Mouse (Mus musculus) heart, postnatal 0 days (tissue): Measurements from ENCODE around the gene Ccdc91. TPM values are rescaled to one million over a fixed set of nuclear protein-coding genes. Genes with fewer than 3 reads are reported as not detected.

Experiments used
- ATAC-seq: fragments of 200-750 bp; cut with Nextera tagmentation; 2 replicates; pipeline ENCODE4 v1.8.0; 2017; ENCODE audit warnings: low read depth, moderate number of reproducible peaks, moderate library complexity; ENCODE audit not compliant: insufficient read depth
- DNase-seq: peaks from one replicate; pipeline ENCODE4 v3.0.0-alpha.2; 2016; ENCODE audit warnings: low spot score
- H3K27ac ChIP-seq: fragments of 300-500 bp; sonication (generic); 2 replicates; pipeline ENCODE4 v1.5.1; 2014; ENCODE audit warnings: low read depth, mild to moderate bottlenecking
- H3K27me3 ChIP-seq: fragments of 300-500 bp; sonication (generic); 2 replicates; pipeline ENCODE4 v1.6.1; 2014; ENCODE audit warnings: low read length, mixed read lengths; ENCODE audit not compliant: control insufficient read depth, insufficient read depth
- H3K36me3 ChIP-seq: fragments of 300-500 bp; sonication (generic); replicated peaks from 2 replicates; pipeline ENCODE4 v1.6.1; 2014; ENCODE audit warnings: low read length, mixed read lengths; ENCODE audit not compliant: control insufficient read depth, insufficient read depth
- H3K4me1 ChIP-seq: fragments of 300-500 bp; sonication (generic); 2 replicates; pipeline ENCODE4 v1.6.1; 2014; ENCODE audit warnings: antibody characterized with exemption; ENCODE audit not compliant: control insufficient read depth, insufficient read depth
- H3K4me2 ChIP-seq: fragments of 300-500 bp; sonication (generic); 2 replicates; pipeline ENCODE4 v1.6.1; 2014; ENCODE audit warnings: low read depth, mild to moderate bottlenecking, low read length, moderate library complexity
- H3K4me3 ChIP-seq: fragments of 300-500 bp; sonication (generic); 2 replicates; pipeline ENCODE4 v1.5.1; 2014; ENCODE audit warnings: low read depth, low read length
- H3K9ac ChIP-seq: fragments of 300-500 bp; sonication (generic); replicated peaks from 2 replicates; pipeline ENCODE4 v1.6.1; 2014; ENCODE audit warnings: low read depth, low read length, mixed read lengths
- H3K9me3 ChIP-seq: fragments of 300-500 bp; sonication (generic); replicated peaks from 2 replicates; pipeline ENCODE4 v1.6.1; 2016; ENCODE audit warnings: low read length; ENCODE audit not compliant: control insufficient read depth
- CTCF ChIP-seq: IDR thresholded peaks from 2 replicates; pipeline ENCODE4 v1.5.1; 2016; ENCODE audit warnings: antibody characterized with exemption, control low read depth, low read depth
- EP300 ChIP-seq: IDR thresholded peaks from 2 replicates; pipeline ENCODE4 v1.6.1; 2016; ENCODE audit warnings: antibody characterized with exemption, low read depth
- WGBS: fragments of 180-500 bp; shearing (Covaris S2); extraction: QIAGEN DNeasy Blood & Tissue Kit; methylation state at CpG from one replicate; pipeline ENCODE4 v1.1.7; 2014; 5-methylcytosine and 5-hydroxymethylcytosine counted together
- polyA plus RNA-seq: library from polyadenylated mRNA; unstranded; fragments of >200 nt; fragmentation: Nextera tagmentation; extraction: Ambion mirVana; gene quantifications from 2 replicates; pipeline ENCODE4 v1.2.1, GENCODE M21; 2015
- total RNA-seq: library from RNA; depleted of rRNA; stranded (reverse); fragments of >200 nt; gene quantifications from 2 replicates; pipeline ENCODE4 v1.2.3, GENCODE M21; 2014; ENCODE audit warnings: low replicate concordance

Ccdc91 gene
- total and polyA plus RNA-seq, 2 experiments from 2014 or later, result 19.0 to 25.8 TPM

- ATAC-seq, result no peak
- Histone ChIP-seq H3K36me3 (no peaks in the 10 kb centered on the region), H3K4me1 (peaks cover 6% of the 10 kb centered on the region; the same call in 1 of the 2 replicates), H3K27me3 (no peaks in the 10 kb centered on the region), H3K4me2 (no peak overlapping the region), H3K9ac (no peak overlapping the region), H3K4me3 (no peak overlapping the region), H3K9me3 (no peaks in the 10 kb centered on the region), H3K27ac (peak overlapping the region; percentile 55)
- WGBS, result 81% methylated on average over 6 of the region's 6 CpGs
- DNase-seq, result no peak
- TF ChIP-seq EP300, result no peak
- no peak for TF ChIP-seq CTCF
These were observed 31.6 kb downstream of the Ccdc91 start for GRCm38 (mm10) chr6:147507186-147507585.

- no peak overlapping the region for H3K9ac ChIP-seq
- no peaks in the 10 kb centered on the region for H3K36me3 ChIP-seq
- peaks cover 4% of the 10 kb centered on the region; the same call in 1 of the 2 replicates for H3K4me1 ChIP-seq
- H3K4me2 ChIP-seq, result no peak overlapping the region
- no peaks in the 10 kb centered on the region for H3K9me3 ChIP-seq
- H3K4me3 ChIP-seq, result no peak overlapping the region
- TF ChIP-seq EP300 (no peak), CTCF (no peak)
- H3K27ac ChIP-seq, result no peak overlapping the region
- no peak for DNase-seq
- no peaks in the 10 kb centered on the region for H3K27me3 ChIP-seq
- no peak for ATAC-seq
- 93% methylated on average over 2 of the region's 2 CpGs for WGBS
These were observed 34.9 kb downstream of the Ccdc91 start for GRCm38 (mm10) chr6:147510516-147510915.

GRCm38 (mm10) chr6:147517909-147518308, 42.3 kb downstream of the Ccdc91 start:
- 80% methylated on average over 8 of the region's 8 CpGs for WGBS
- 0 out of 2 replicates have a peak, but pooled peaks cover 5% of the 10 kb centered on the region for H3K36me3 ChIP-seq

DNA sequence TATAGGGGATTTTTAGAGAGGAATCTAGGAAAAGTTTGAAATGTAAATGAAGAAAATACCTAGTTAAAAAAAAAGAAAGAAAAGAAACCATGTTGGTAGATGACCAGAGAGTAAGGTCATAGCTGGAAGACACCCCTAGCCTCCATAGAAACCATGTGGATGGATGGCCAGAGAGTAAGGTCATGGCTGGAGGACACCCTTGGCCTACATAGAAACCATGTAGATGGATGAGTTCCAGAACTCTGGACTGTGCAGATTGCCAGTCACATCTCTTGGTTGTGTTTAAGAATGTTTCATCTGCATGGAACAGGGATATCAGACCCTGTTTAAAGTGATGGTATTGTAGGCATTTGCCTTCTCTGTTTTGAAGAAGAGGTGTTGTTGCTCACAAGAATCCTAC, 49.6 kb downstream of the Ccdc91 start:
- no peaks in the 10 kb centered on the region for H3K9me3 ChIP-seq
- H3K4me1 ChIP-seq, result no peaks in the 10 kb centered on the region
- H3K4me2 ChIP-seq, result no peak overlapping the region
- no peaks in the 10 kb centered on the region for H3K36me3 ChIP-seq
- no peak overlapping the region for H3K27ac ChIP-seq
- DNase-seq (no peak), ATAC-seq (no peak)
- no peaks in the 10 kb centered on the region for H3K27me3 ChIP-seq
- no peak overlapping the region for H3K9ac ChIP-seq
- H3K4me3 ChIP-seq, result no peak overlapping the region
- no peak for TF ChIP-seq EP300

More at GRCm38 (mm10) chr6:147517909-147518308, 42.3 kb downstream of the Ccdc91 start:
- no peak overlapping the region for H3K4me2 ChIP-seq
- no peak for ATAC-seq
- no peak for TF ChIP-seq CTCF
- no peak for TF ChIP-seq EP300
- no peaks in the 10 kb centered on the region for H3K9me3 ChIP-seq
- no peak overlapping the region for H3K4me3 ChIP-seq
- no peak overlapping the region for H3K27ac ChIP-seq
- no peak overlapping the region for H3K9ac ChIP-seq
- no peaks in the 10 kb centered on the region for H3K4me1 ChIP-seq
- H3K27me3 ChIP-seq, result no peaks in the 10 kb centered on the region
- DNase-seq, result no peak

- Histone ChIP-seq H3K9ac (no peak overlapping the region), H3K4me2 (no peak overlapping the region), H3K4me3 (no peak overlapping the region), H3K9me3 (no peaks in the 10 kb centered on the region), H3K27ac (no peak overlapping the region), H3K27me3 (no peaks in the 10 kb centered on the region), H3K4me1 (no peaks in the 10 kb centered on the region), H3K36me3 (peaks cover 12% of the 10 kb centered on the region; the same call in 1 of the 2 replicates)
- TF ChIP-seq EP300, result no peak
- TF ChIP-seq CTCF, result no peak
- WGBS, result 90% methylated on average over 5 of the region's 5 CpGs
- ATAC-seq (no peak), DNase-seq (no peak)
These were observed 59.3 kb downstream of the Ccdc91 start for GRCm38 (mm10) chr6:147534971-147535370.

- Histone ChIP-seq H3K9ac (no peak overlapping the region), H3K4me3 (no peak overlapping the region), H3K9me3 (no peaks in the 10 kb centered on the region), H3K27me3 (no peaks in the 10 kb centered on the region), H3K4me2 (no peak overlapping the region), H3K4me1 (no peaks in the 10 kb centered on the region), H3K36me3 (peaks cover 12% of the 10 kb centered on the region; the same call in 1 of the 2 replicates), H3K27ac (no peak overlapping the region)
- ATAC-seq, result no peak
- no peak for DNase-seq
- TF ChIP-seq EP300 (no peak), CTCF (no peak)
- 65% methylated on average over 5 of the region's 5 CpGs for WGBS
These were observed 62.6 kb downstream of the Ccdc91 start for GRCm38 (mm10) chr6:147538236-147538635.
